8 mouse cellular contexts compared by ENCODE assay signal in the genomic region with DNA sequence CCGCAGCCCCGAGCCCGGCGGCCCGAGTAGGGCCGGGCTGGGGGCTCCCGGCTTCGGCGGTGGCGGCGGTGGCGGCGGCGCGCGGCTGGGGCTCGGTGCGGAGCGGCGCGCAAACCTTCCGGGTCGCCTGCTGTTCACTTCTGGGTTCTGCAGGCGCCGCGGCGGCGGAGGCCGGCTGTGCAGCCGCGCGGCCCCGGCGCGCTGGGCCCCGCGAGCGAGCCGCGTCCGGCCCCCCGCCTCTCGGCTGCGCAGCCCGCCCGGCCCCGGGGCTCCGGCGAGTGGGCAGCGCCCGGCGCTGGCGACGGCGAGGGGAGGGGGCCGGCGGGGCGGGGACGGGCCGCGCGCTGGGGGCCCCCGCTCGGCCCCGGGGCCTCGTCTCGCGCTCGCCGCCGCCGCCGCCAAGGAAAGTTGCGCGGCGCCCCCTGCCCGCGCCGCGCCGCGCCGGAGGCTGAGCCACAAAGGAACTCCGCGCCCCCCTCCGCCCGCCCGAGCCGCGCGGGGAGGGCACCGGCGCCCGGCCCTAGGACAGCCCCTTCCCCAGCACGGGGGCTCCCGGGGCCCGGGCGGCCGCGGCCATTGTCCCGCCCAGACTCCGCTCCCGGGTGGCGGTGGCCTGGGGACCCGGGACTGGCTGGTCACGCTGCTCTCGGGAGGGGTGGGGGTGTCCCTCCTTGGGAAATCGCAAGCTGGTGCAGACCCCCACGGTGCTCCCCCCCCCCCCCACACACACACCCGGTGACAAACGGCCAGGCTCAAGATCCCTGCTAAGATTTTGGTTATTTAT. TPM values are rescaled to one million over a fixed set of nuclear protein-coding genes. Genes with fewer than 3 reads are reported as not detected.
DNase-seq lines count a peak whose midpoint lies in the region; ATAC-seq lines count a peak whose summit lies in the region.

A gene (minus strand): TSS at position 3 of the 784 bp plus-strand sequence.

- no peak for ATAC-seq in erythroblast, adult 5-6 weeks (replicated peaks; ENCODE audit: low FRiP score, poor library complexity, severe bottlenecking)
- ATAC-seq in embryonic facial prominence, embryonic 15.5 days (ENCODE audit: insufficient number of reproducible peaks, low FRiP score, low TSS enrichment, low read depth): peak; percentile 52
- 0 out of 2 replicates have a peak, but pooled peaks have one; percentile 15 for ATAC-seq in megakaryocyte progenitor cell, adult 5-6 weeks (replicated peaks; ENCODE audit: poor library complexity)

- no peaks in the 10 kb centered on the region for H3K27me3 ChIP-seq in erythroblast, embryonic 14.5 days (ENCODE audit: control insufficient read depth)
- no peaks in the 10 kb centered on the region for H3K27me3 ChIP-seq in embryonic facial prominence, embryonic 15.5 days

- under 1% methylated on average over 94 of the region's 111 CpGs for WGBS in embryonic facial prominence, embryonic 15.5 days

- peaks cover 68% of the 10 kb centered on the region for H3K4me1 ChIP-seq in erythroblast, embryonic 14.5 days (ENCODE audit: control insufficient read depth)
- peaks cover 50% of the 10 kb centered on the region for H3K4me1 ChIP-seq in embryonic facial prominence, embryonic 15.5 days

- peak within 1 kb of the TSS; percentile 97 for H3K27ac ChIP-seq in embryonic facial prominence, embryonic 15.5 days (replicated peaks)

- DNase-seq in adrenal gland, postnatal 10 days: peak; percentile 72
- peak; percentile 66 to 75 for DNase-seq in heart, postnatal 14 days
- peak in 1 of 2 experiments; percentile 76 for DNase-seq in left cerebral cortex, postnatal 10 days (ENCODE audit: extremely low spot score in 1 of 2, low spot score in 2 of 2)
- peak; percentile 66 to 77 for DNase-seq in spleen, postnatal 10 days (ENCODE audit: low spot score in 2 of 2)

- H3K4me2 ChIP-seq in embryonic facial prominence, embryonic 15.5 days (replicated peaks): peak within 1 kb of the TSS; percentile 88

- intact Hi-C loops in heart, postnatal 14 days (cut with DNase I): no loop called here
- intact Hi-C loops in left cerebral cortex, postnatal 10 days (cut with DNase I): loop anchor here (5.0 kb wide), 1 partner anchor 46 kb away; no protein-coding TSS in a partner anchor

- H3K36me3 ChIP-seq in erythroblast, embryonic 14.5 days (ENCODE audit: control insufficient read depth): peaks cover 15% of the 10 kb centered on the region
- H3K36me3 ChIP-seq in embryonic facial prominence, embryonic 15.5 days: no peaks in the 10 kb centered on the region

- H3K9me3 ChIP-seq in erythroblast, embryonic 14.5 days (ENCODE audit: control insufficient read depth, low read length): no peaks in the 10 kb centered on the region
- H3K9me3 ChIP-seq in embryonic facial prominence, embryonic 15.5 days (replicated peaks): no peaks in the 10 kb centered on the region

- H3K9ac ChIP-seq in embryonic facial prominence, embryonic 15.5 days: peak within 1 kb of the TSS; percentile 99

- peak within 1 kb of the TSS; percentile 80 for H3K4me3 ChIP-seq in erythroblast, embryonic 14.5 days (replicated peaks)
- peak within 1 kb of the TSS; percentile 78 for H3K4me3 ChIP-seq in embryonic facial prominence, embryonic 15.5 days (replicated peaks)

RNA-seq across cellular contexts. Expression of the gene that starts here (rescaled TPM):
- 6.5 and 6.7 TPM in 2 replicates for polyA plus RNA-seq in erythroblast, embryonic 14.5 days (2012)
- total RNA-seq in erythroblast, adult 5-6 weeks (2015; ENCODE audit: low replicate concordance): 2.1 and 4.6 TPM in 2 replicates
- total RNA-seq in erythroblast, adult 5-6 weeks (2017; ENCODE audit: low replicate concordance): 0.09 and 0.98 TPM in 2 replicates
- total RNA-seq in adrenal gland, postnatal 10 days (2021): 10 to 100 TPM; 33.7 to 36.5 TPM
- polyA plus RNA-seq in embryonic facial prominence, embryonic 15.5 days (2015; fragmentation: Nextera tagmentation; extraction: Ambion mirVana): 37.3 and 43.6 TPM in 2 replicates
- 10 to 100 TPM; 16.3 to 17.7 TPM for total RNA-seq in heart, postnatal 14 days (2021)
- total RNA-seq in left cerebral cortex, postnatal 10 days (2021): 10 to 100 TPM; 43.4 to 45.5 TPM
- total RNA-seq in megakaryocyte progenitor cell, adult 5-6 weeks (2015): 20.5 and 22.2 TPM in 2 replicates
- total RNA-seq in megakaryocyte progenitor cell, adult 5-6 weeks (2017): 4.7 and 5.7 TPM in 2 replicates
